Mouse (Mus musculus): ENCODE measurements around the gene Nxt2.

GRCm38 (mm10) chrX:142245682-142246327, 19.2 kb downstream of the Nxt2 start:
- TF ChIP-seq POLR2A (IDR thresholded peaks at IDR 0.05; ENCODE audit: insufficient read depth, low read depth, low read length), result no peak
- no peak for TF ChIP-seq CTCF (IDR thresholded peaks at IDR 0.05; ENCODE audit: insufficient read depth, low read depth, low read length)

All from olfactory bulb, adult 2 months (tissue).